Mouse (Mus musculus): ENCODE results near the gene Mtus2. TPM values are rescaled to one million over a fixed set of nuclear protein-coding genes. Genes with fewer than 3 reads are reported as not detected.

Gene Mtus2
- polyA plus RNA-seq, 1 experiment from 2014 or later: 93.6 TPM

GRCm38 (mm10) chr5:147918044-147918846, 38.9 kb upstream of the Mtus2 start:
- H3K27me3 ChIP-seq (ENCODE audit: control insufficient read depth, insufficient read depth, low read length): no peaks in the 10 kb centered on the region
- H3K9ac ChIP-seq (ENCODE audit: low read depth, low read length): no peak overlapping the region
- WGBS (ENCODE audit: insufficient replicate concordance): 55% methylated on average over 17 of the region's 17 CpGs
- H3K4me1 ChIP-seq (ENCODE audit: control insufficient read depth, insufficient read depth, low read length): peaks cover 3% of the 10 kb centered on the region
- H3K4me2 ChIP-seq: peak overlapping the region; percentile 1; the same call in 1 of the 2 replicates
- H3K4me3 ChIP-seq (ENCODE audit: low read depth, low read length): no peak overlapping the region
- no peak for ATAC-seq (replicated peaks; ENCODE audit: insufficient number of reproducible peaks, low FRiP score, low TSS enrichment)
- H3K27ac ChIP-seq (ENCODE audit: low read depth, low read length): peak overlapping the region; percentile 35; the same call in 1 of the 2 replicates
- H3K36me3 ChIP-seq (ENCODE audit: control insufficient read depth, insufficient read depth, low read length): no peaks in the 10 kb centered on the region
- no peaks in the 10 kb centered on the region for H3K9me3 ChIP-seq (replicated peaks; ENCODE audit: control insufficient read depth, low read length)

GRCm38 (mm10) chr5:147924621-147925020, 32.5 kb upstream of the Mtus2 start:
- no peaks in the 10 kb centered on the region for H3K36me3 ChIP-seq (ENCODE audit: control insufficient read depth, insufficient read depth, low read length)
- H3K9ac ChIP-seq (ENCODE audit: low read depth, low read length): no peak overlapping the region
- no peak for ATAC-seq (replicated peaks; ENCODE audit: insufficient number of reproducible peaks, low FRiP score, low TSS enrichment)
- H3K4me3 ChIP-seq (ENCODE audit: low read depth, low read length): no peak overlapping the region
- no peak overlapping the region for H3K4me2 ChIP-seq
- H3K9me3 ChIP-seq (replicated peaks; ENCODE audit: control insufficient read depth, low read length): no peaks in the 10 kb centered on the region
- no peaks in the 10 kb centered on the region for H3K27me3 ChIP-seq (ENCODE audit: control insufficient read depth, insufficient read depth, low read length)
- WGBS (ENCODE audit: insufficient replicate concordance): 74% methylated on average over 5 of the region's 5 CpGs
- no peak overlapping the region for H3K27ac ChIP-seq (ENCODE audit: low read depth, low read length)
- no peaks in the 10 kb centered on the region for H3K4me1 ChIP-seq (ENCODE audit: control insufficient read depth, insufficient read depth, low read length)

- no peak for ATAC-seq (replicated peaks; ENCODE audit: insufficient number of reproducible peaks, low FRiP score, low TSS enrichment)
- 53% methylated on average over 15 of the region's 15 CpGs for WGBS (ENCODE audit: insufficient replicate concordance)
Measured at GRCm38 (mm10) chr5:147925935-147926604, 31.1 kb upstream of the Mtus2 start.

GRCm38 (mm10) chr5:147928668-147929497, 28.2 kb upstream of the Mtus2 start:
- no peak for ATAC-seq (replicated peaks; ENCODE audit: insufficient number of reproducible peaks, low FRiP score, low TSS enrichment)
- Histone ChIP-seq H3K27ac (ENCODE audit: low read depth, low read length) (no peak overlapping the region), H3K4me3 (ENCODE audit: low read depth, low read length) (no peak overlapping the region), H3K36me3 (ENCODE audit: control insufficient read depth, insufficient read depth, low read length) (no peaks in the 10 kb centered on the region), H3K9me3 (replicated peaks; ENCODE audit: control insufficient read depth, low read length) (no peaks in the 10 kb centered on the region), H3K4me1 (ENCODE audit: control insufficient read depth, insufficient read depth, low read length) (no peaks in the 10 kb centered on the region), H3K4me2 (no peak overlapping the region), H3K27me3 (ENCODE audit: control insufficient read depth, insufficient read depth, low read length) (no peaks in the 10 kb centered on the region), H3K9ac (ENCODE audit: low read depth, low read length) (no peak overlapping the region)
- 66% methylated on average over 7 of the region's 7 CpGs for WGBS (ENCODE audit: insufficient replicate concordance)

More at GRCm38 (mm10) chr5:147925935-147926604, 31.1 kb upstream of the Mtus2 start:
- H3K36me3 ChIP-seq (ENCODE audit: control insufficient read depth, insufficient read depth, low read length): no peaks in the 10 kb centered on the region
- no peak overlapping the region for H3K4me3 ChIP-seq (ENCODE audit: low read depth, low read length)
- H3K9ac ChIP-seq (ENCODE audit: low read depth, low read length): no peak overlapping the region
- H3K27me3 ChIP-seq (ENCODE audit: control insufficient read depth, insufficient read depth, low read length): no peaks in the 10 kb centered on the region
- H3K4me2 ChIP-seq: no peak overlapping the region
- no peaks in the 10 kb centered on the region for H3K4me1 ChIP-seq (ENCODE audit: control insufficient read depth, insufficient read depth, low read length)
- no peaks in the 10 kb centered on the region for H3K9me3 ChIP-seq (replicated peaks; ENCODE audit: control insufficient read depth, low read length)
- H3K27ac ChIP-seq (ENCODE audit: low read depth, low read length): no peak overlapping the region

- no peak overlapping the region for H3K4me2 ChIP-seq
- no peaks in the 10 kb centered on the region for H3K36me3 ChIP-seq (ENCODE audit: control insufficient read depth, insufficient read depth, low read length)
- H3K9me3 ChIP-seq (replicated peaks; ENCODE audit: control insufficient read depth, low read length): peaks cover 2% of the 10 kb centered on the region
- no peak overlapping the region for H3K4me3 ChIP-seq (ENCODE audit: low read depth, low read length)
- ATAC-seq (replicated peaks; ENCODE audit: insufficient number of reproducible peaks, low FRiP score, low TSS enrichment): no peak
- no peak overlapping the region for H3K9ac ChIP-seq (ENCODE audit: low read depth, low read length)
- H3K27me3 ChIP-seq (ENCODE audit: control insufficient read depth, insufficient read depth, low read length): no peaks in the 10 kb centered on the region
- H3K27ac ChIP-seq (ENCODE audit: low read depth, low read length): no peak overlapping the region
- WGBS (ENCODE audit: insufficient replicate concordance): 75% methylated on average over 13 of the region's 13 CpGs
- H3K4me1 ChIP-seq (ENCODE audit: control insufficient read depth, insufficient read depth, low read length): no peaks in the 10 kb centered on the region
Measured at GRCm38 (mm10) chr5:147935096-147935495, 22.0 kb upstream of the Mtus2 start.

- H3K36me3 ChIP-seq (ENCODE audit: control insufficient read depth, insufficient read depth, low read length): no peaks in the 10 kb centered on the region
- peaks cover 3% of the 10 kb centered on the region for H3K9me3 ChIP-seq (replicated peaks; ENCODE audit: control insufficient read depth, low read length)
- no peak overlapping the region for H3K9ac ChIP-seq (ENCODE audit: low read depth, low read length)
- no peak overlapping the region for H3K4me3 ChIP-seq (ENCODE audit: low read depth, low read length)
- H3K27ac ChIP-seq (ENCODE audit: low read depth, low read length): no peak overlapping the region
- H3K27me3 ChIP-seq (ENCODE audit: control insufficient read depth, insufficient read depth, low read length): no peaks in the 10 kb centered on the region
- no peaks in the 10 kb centered on the region for H3K4me1 ChIP-seq (ENCODE audit: control insufficient read depth, insufficient read depth, low read length)
- WGBS (ENCODE audit: insufficient replicate concordance): 67% methylated on average over 5 of the region's 5 CpGs
- H3K4me2 ChIP-seq: no peak overlapping the region
- no peak for ATAC-seq (replicated peaks; ENCODE audit: insufficient number of reproducible peaks, low FRiP score, low TSS enrichment)
Measured at GRCm38 (mm10) chr5:147939226-147939625, 17.9 kb upstream of the Mtus2 start.

GRCm38 (mm10) chr5:147945000-147945666, 12.0 kb upstream of the Mtus2 start:
- ATAC-seq (replicated peaks; ENCODE audit: insufficient number of reproducible peaks, low FRiP score, low TSS enrichment): no peak
- 27% methylated on average over 5 of the region's 5 CpGs for WGBS (ENCODE audit: insufficient replicate concordance)
- H3K27me3 ChIP-seq (ENCODE audit: control insufficient read depth, insufficient read depth, low read length): no peaks in the 10 kb centered on the region
- H3K9ac ChIP-seq (ENCODE audit: low read depth, low read length): no peak overlapping the region
- peaks cover under 1% of the 10 kb centered on the region for H3K9me3 ChIP-seq (replicated peaks; ENCODE audit: control insufficient read depth, low read length)
- H3K4me1 ChIP-seq (ENCODE audit: control insufficient read depth, insufficient read depth, low read length): no peaks in the 10 kb centered on the region
- no peak overlapping the region for H3K27ac ChIP-seq (ENCODE audit: low read depth, low read length)
- H3K4me3 ChIP-seq (ENCODE audit: low read depth, low read length): no peak overlapping the region
- H3K36me3 ChIP-seq (ENCODE audit: control insufficient read depth, insufficient read depth, low read length): no peaks in the 10 kb centered on the region
- H3K4me2 ChIP-seq: no peak overlapping the region

GRCm38 (mm10) chr5:147949881-147950280, 7.2 kb upstream of the Mtus2 start:
- Histone ChIP-seq H3K4me1 (ENCODE audit: control insufficient read depth, insufficient read depth, low read length) (no peaks in the 10 kb centered on the region), H3K36me3 (ENCODE audit: control insufficient read depth, insufficient read depth, low read length) (no peaks in the 10 kb centered on the region), H3K4me2 (no peak overlapping the region), H3K9ac (ENCODE audit: low read depth, low read length) (no peak overlapping the region), H3K9me3 (replicated peaks; ENCODE audit: control insufficient read depth, low read length) (no peaks in the 10 kb centered on the region), H3K27me3 (ENCODE audit: control insufficient read depth, insufficient read depth, low read length) (no peaks in the 10 kb centered on the region), H3K4me3 (ENCODE audit: low read depth, low read length) (no peak overlapping the region), H3K27ac (ENCODE audit: low read depth, low read length) (no peak overlapping the region)
- ATAC-seq (replicated peaks; ENCODE audit: insufficient number of reproducible peaks, low FRiP score, low TSS enrichment): no peak
- WGBS (ENCODE audit: insufficient replicate concordance): 72% methylated on average over 14 of the region's 14 CpGs

All from heart, embryonic 11.5 days (tissue).